Comparison of ENCODE assay signal across 18 mouse cellular contexts in genomic region chr16:21415128-21415527, GRCm38 (mm10). TPM values are rescaled to one million over a fixed set of nuclear protein-coding genes. Genes with fewer than 3 reads are reported as not detected.
DNase-seq lines count a peak whose midpoint lies in the region; TF ChIP-seq lines count a peak whose summit lies in the region.
"Had no signal": no experiment of that assay in that cellular context is flagged by ENCODE, and none has a peak within 500 bp of the region (broad histone marks: within the 10 kb centered on the region; RNA-seq: fewer than 3 reads in every experiment).

No protein-coding gene starts in this region.

- no peak overlapping the region for H3K9ac ChIP-seq in CH12.LX (ENCODE audit: insufficient read depth, low read depth)
- no peak overlapping the region for H3K9ac ChIP-seq in MEL (ENCODE audit: control insufficient read depth, low read depth, low read length, poor library complexity, severe bottlenecking)

- peaks cover 0 to 18% of the 10 kb centered on the region in 2 experiments; a peak in 3 of 4 replicates for H3K4me1 ChIP-seq in CH12.LX (ENCODE audit: control insufficient read depth in 1 of 2, insufficient read depth in 2 of 2)
- peaks cover 7 to 14% of the 10 kb centered on the region in 2 experiments; a peak in 3 of 4 replicates for H3K4me1 ChIP-seq in MEL (ENCODE audit: control insufficient read depth in 1 of 2, insufficient read depth in 2 of 2, low read length in 2 of 2)

- TF ChIP-seq RAD21 in CH12.LX (IDR thresholded peaks at IDR 0.05; ENCODE audit: low read depth, low read length) = no peak
- TF ChIP-seq RAD21 in MEL (IDR thresholded peaks at IDR 0.05; ENCODE audit: low read depth, low read length) = no peak

- in situ Hi-C loops in CH12.LX (cut with MboI; ENCODE audit: low pct_ligation_motif_present, low pct_unique_long_range_greater_than_20kb, low sequenced_read_pairs) = no loop called here

- DNase-seq in CH12.LX (ENCODE audit: extremely low read depth) (no peak), MEL (ENCODE audit: low read depth, low spot score) (no peak)
- DNase-seq in neural tube, embryonic 10.5 days (ENCODE audit: extremely low spot score, low spot score) = no peak
- DNase-seq in natural killer cell, adult 2 months (ENCODE audit: low spot score in 2 of 2) = no peak
- DNase-seq: adrenal gland, adult 2 months; adrenal gland, adult 8-10 months; adrenal gland, postnatal 10 days; adrenal gland, postnatal 14 days; adrenal gland, postnatal 25 days; adrenal gland, postnatal 36 days; B cell, adult 2 months; cerebellum, adult 11 months; cerebellum, adult 11-12 months; cerebellum, adult 18-20 months; cerebellum, adult 2 months; cerebellum, adult 8-10 months had no signal

- H3K4me2 ChIP-seq in CH12.LX (ENCODE audit: insufficient read depth, low read depth, poor library complexity, severe bottlenecking) = no peak overlapping the region

- no peak for TF ChIP-seq EP300 in CH12.LX (IDR thresholded peaks at IDR 0.05; ENCODE audit: low read length)
- TF ChIP-seq EP300 in MEL (IDR thresholded peaks at IDR 0.05; ENCODE audit: low read depth in 1 of 2, low read length in 2 of 2) = no peak

- no peak overlapping the region for H3K27ac ChIP-seq in CH12.LX (ENCODE audit: insufficient read depth, low read depth)
- H3K27ac ChIP-seq in MEL (ENCODE audit: control insufficient read depth, low read depth, low read length) = no peak overlapping the region

- peaks cover 1% of the 10 kb centered on the region for H3K27me3 ChIP-seq in CH12.LX (replicated peaks)
- H3K27me3 ChIP-seq in MEL (ENCODE audit: control insufficient read depth in 1 of 2, insufficient read depth in 2 of 2, low read length in 2 of 2) = peaks cover 2% of the 10 kb centered on the region in 2 experiments; a peak in 2 of 4 replicates
- H3K27me3 ChIP-seq: Patski had no signal

- dilution Hi-C loops in CH12.LX (cut with MboI; ENCODE audit: extremely low pct_ligation_motif_present, extremely low pct_unique_long_range_greater_than_20kb, low sequenced_read_pairs) = no loop called here

- H3K36me3 ChIP-seq in CH12.LX (replicated peaks in 1 of 2; ENCODE audit: control insufficient read depth in 1 of 2, insufficient read depth in 1 of 2, low read length in 1 of 2) (no peaks in the 10 kb centered on the region), MEL (ENCODE audit: control insufficient read depth in 1 of 2, insufficient read depth in 2 of 2, low read length in 2 of 2) (peaks cover 0 to 11% of the 10 kb centered on the region in 2 experiments; a peak in 2 of 4 replicates)
- H3K36me3 ChIP-seq: G1E had no signal

- H3K79me2 ChIP-seq in CH12.LX (replicated peaks; ENCODE audit: control insufficient read depth, extremely low read depth, insufficient read depth, poor library complexity, severe bottlenecking) = no peaks in the 10 kb centered on the region
- no peaks in the 10 kb centered on the region for H3K79me2 ChIP-seq in MEL (ENCODE audit: control insufficient read depth, insufficient read depth, low read length, poor library complexity)

- H3K4me3 ChIP-seq in CH12.LX (replicated peaks in 1 of 3; ENCODE audit: low read depth in 2 of 3, low read length in 2 of 3, poor library complexity in 1 of 3) (no peak overlapping the region), MEL (ENCODE audit: control insufficient read depth in 1 of 2, insufficient read depth in 1 of 2, low read depth in 2 of 2, low read length in 2 of 2) (no peak overlapping the region)

- H3K9me3 ChIP-seq in CH12.LX (replicated peaks; ENCODE audit: low read length) (no peaks in the 10 kb centered on the region), MEL (replicated peaks; ENCODE audit: insufficient read depth, low read length) (no peaks in the 10 kb centered on the region)
- H3K9me3 ChIP-seq: G1E had no signal

- TF ChIP-seq POLR2A in CH12.LX (IDR thresholded peaks at IDR 0.05; ENCODE audit: low read depth, low read length) (no peak), MEL (IDR thresholded peaks at IDR 0.05; ENCODE audit: control insufficient read depth in 1 of 2, insufficient read depth in 1 of 2, low read depth in 1 of 2, low read length in 2 of 2, poor library complexity in 1 of 2) (no peak)

- TF ChIP-seq CTCF in CH12.LX (conservative IDR thresholded peaks at IDR 0.05 in 1 of 2, IDR thresholded peaks at IDR 0.05 in 1 of 2; ENCODE audit: low read depth in 2 of 2, low read length in 2 of 2) (no peak), MEL (IDR thresholded peaks at IDR 0.05 in 2 of 3, conservative IDR thresholded peaks at IDR 0.05 in 1 of 3; ENCODE audit: control insufficient read depth in 1 of 3, insufficient read depth in 1 of 3, low read depth in 2 of 3, low read length in 3 of 3, poor library complexity in 1 of 3, severe bottlenecking in 1 of 3) (no peak)

TF ChIP-seq in CH12.LX, 34 proteins besides CTCF, POLR2A, EP300 and RAD21:
- TF ChIP-seq MEF2A (IDR thresholded peaks at IDR 0.05; ENCODE audit: borderline replicate concordance, low read depth, low read length) = no peak
- TF ChIP-seq ZKSCAN1 (IDR thresholded peaks at IDR 0.05; ENCODE audit: borderline replicate concordance, low read depth, low read length) = peak; percentile 58; the same call in 1 of the 2 replicates
- TF ChIP-seq BHLHE40 (IDR thresholded peaks at IDR 0.05; ENCODE audit: low read depth, low read length) = no peak
TF ChIP-seq in CH12.LX: peak in this region for 1.

TF ChIP-seq in MEL, 35 proteins besides CTCF, POLR2A, EP300 and RAD21:
- TF ChIP-seq ZKSCAN1 (IDR thresholded peaks at IDR 0.05; ENCODE audit: low read depth, low read length) (peak; percentile 51; the same call in 1 of the 2 replicates), ZC3H11A (IDR thresholded peaks at IDR 0.05; ENCODE audit: low read depth, low read length) (no peak)

RNA-seq across cellular contexts. Expression of gene Vps8, which starts 7.8 kb away (rescaled TPM):
- total RNA-seq in CH12.LX (2012; rRNA removed) = 13.3 and 15.9 TPM in 2 replicates
- total RNA-seq in CH12.LX (2014; rRNA removed) = 11.9 and 13.6 TPM in 2 replicates
- polyA plus RNA-seq in CH12.LX (2012; ENCODE audit: insufficient read length, low read depth) = 11.9 and 17.6 TPM in 2 replicates
- 10.5 TPM in 2 replicates for total RNA-seq in MEL (2012; rRNA removed)
- polyA plus RNA-seq in MEL (2012; ENCODE audit: insufficient read depth in 1 of 2, insufficient read length in 2 of 2, low read depth in 1 of 2, low replicate concordance in 2 of 2, missing spikeins in 1 of 2) = 10 to 100 TPM in 1 of 2 experiments, not detected in 1; 14.0 TPM

Comparison
In these comparisons a context has a peak if more than half of its experiments do, and no peak if none do; other contexts are left out.
1. Of the 35 proteins assayed by ChIP-seq in both MEL and CH12.LX: peak only in MEL: none; only in CH12.LX: none; in both: ZKSCAN1; in neither: 34.